Mouse (Mus musculus): ENCODE data around the gene Apaf1. TPM values are rescaled to one million over a fixed set of nuclear protein-coding genes. Genes with fewer than 3 reads are reported as not detected.

Apaf1 gene
- total and polyA plus RNA-seq, 3 experiments, result 16.0 to 27.3 (median 22.1) TPM

- no peak for DNase-seq (ENCODE audit: extremely low read depth)
Measured at GRCm38 (mm10) chr10:91052734-91053133, 29.8 kb downstream of the Apaf1 start.

DNA sequence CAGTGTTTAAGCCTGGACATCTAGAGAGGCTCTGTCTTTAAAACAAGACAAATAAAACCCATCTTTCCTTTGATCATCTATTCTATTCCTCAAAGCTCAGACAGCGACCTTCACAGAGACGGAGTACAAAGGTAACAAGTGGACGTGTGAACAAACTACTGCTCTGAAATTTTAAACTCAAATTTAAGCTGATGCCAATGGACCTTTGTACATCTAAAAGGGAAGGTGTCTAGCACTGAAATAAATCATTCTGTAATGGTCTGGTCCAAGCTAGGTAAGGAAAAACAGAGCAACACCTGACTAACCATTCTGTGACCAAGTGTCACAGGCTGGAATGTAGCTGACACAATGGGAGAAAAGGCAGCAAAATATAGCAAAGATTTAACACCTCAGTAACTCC is 31.4 kb downstream of the Apaf1 start:
- dilution Hi-C loops (cut with MboI; ENCODE audit: extremely low pct_ligation_motif_present, extremely low pct_unique_long_range_greater_than_20kb, low sequenced_read_pairs) (no loop called here), in situ Hi-C loops (cut with MboI; ENCODE audit: low pct_ligation_motif_present, low pct_unique_long_range_greater_than_20kb, low sequenced_read_pairs) (no loop called here)
- Histone ChIP-seq H3K36me3 (replicated peaks in 1 of 2; ENCODE audit: control insufficient read depth in 1 of 2, insufficient read depth in 1 of 2, low read length in 1 of 2) (peaks cover 37 to 87% of the 10 kb centered on the region in 2 experiments), H3K27me3 (replicated peaks) (no peaks in the 10 kb centered on the region), H3K27ac (ENCODE audit: insufficient read depth, low read depth) (no peak overlapping the region), H3K4me2 (ENCODE audit: insufficient read depth, low read depth, poor library complexity, severe bottlenecking) (no peak overlapping the region), H3K9ac (ENCODE audit: insufficient read depth, low read depth) (no peak overlapping the region), H3K79me2 (replicated peaks; ENCODE audit: control insufficient read depth, extremely low read depth, insufficient read depth, poor library complexity, severe bottlenecking) (no peaks in the 10 kb centered on the region), H3K4me1 (ENCODE audit: control insufficient read depth in 1 of 2, insufficient read depth in 2 of 2) (no peaks in the 10 kb centered on the region), H3K4me3 (replicated peaks in 1 of 3; ENCODE audit: low read depth in 2 of 3, low read length in 2 of 3, poor library complexity in 1 of 3) (no peak overlapping the region), H3K9me3 (replicated peaks; ENCODE audit: low read length) (no peaks in the 10 kb centered on the region)
- DNase-seq (ENCODE audit: extremely low read depth), result no peak
- TF ChIP-seq NRF1 (IDR thresholded peaks at IDR 0.05; ENCODE audit: low read depth, low read length), result no peak
- no peak for TF ChIP-seq ELF1 (IDR thresholded peaks at IDR 0.05; ENCODE audit: low read depth, low read length)
- TF ChIP-seq MXI1 (IDR thresholded peaks at IDR 0.05; ENCODE audit: low read depth, low read length), result no peak
- no peak for TF ChIP-seq USF2 (conservative IDR thresholded peaks at IDR 0.05; ENCODE audit: low read depth, low read length)
- no peak for TF ChIP-seq MEF2A (IDR thresholded peaks at IDR 0.05; ENCODE audit: borderline replicate concordance, low read depth, low read length)
- no peak for TF ChIP-seq POLR2A (IDR thresholded peaks at IDR 0.05; ENCODE audit: low read depth, low read length)
- no peak for TF ChIP-seq RAD21 (IDR thresholded peaks at IDR 0.05; ENCODE audit: low read depth, low read length)
- TF ChIP-seq USF1 (IDR thresholded peaks at IDR 0.05; ENCODE audit: low read depth, low read length), result no peak
- no peak for TF ChIP-seq CHD1 (IDR thresholded peaks at IDR 0.05; ENCODE audit: low read depth, low read length)
- no peak for TF ChIP-seq HCFC1 (IDR thresholded peaks at IDR 0.05; ENCODE audit: low read depth, low read length)
- TF ChIP-seq MAFK (IDR thresholded peaks at IDR 0.05; ENCODE audit: insufficient replicate concordance, low read length), result no peak
- no peak for TF ChIP-seq ETS1 (conservative IDR thresholded peaks at IDR 0.05; ENCODE audit: low read depth, low read length)
- no peak for TF ChIP-seq ZC3H11A (IDR thresholded peaks at IDR 0.05; ENCODE audit: low read depth, low read length)
- TF ChIP-seq JUND (conservative IDR thresholded peaks at IDR 0.05; ENCODE audit: low read depth, low read length), result no peak
- no peak for TF ChIP-seq ZNF384 (IDR thresholded peaks at IDR 0.05; ENCODE audit: low read depth, low read length)
- no peak for TF ChIP-seq CTCF (conservative IDR thresholded peaks at IDR 0.05 in 1 of 2, IDR thresholded peaks at IDR 0.05 in 1 of 2; ENCODE audit: low read depth in 2 of 2, low read length in 2 of 2)
- TF ChIP-seq POLR2AphosphoS2 (IDR thresholded peaks at IDR 0.05; ENCODE audit: low read depth, low read length), result no peak

More at GRCm38 (mm10) chr10:91052734-91053133, 29.8 kb downstream of the Apaf1 start:
- no peak overlapping the region for H3K4me3 ChIP-seq (replicated peaks in 1 of 3; ENCODE audit: low read depth in 2 of 3, low read length in 2 of 3, poor library complexity in 1 of 3)
- H3K4me2 ChIP-seq (ENCODE audit: insufficient read depth, low read depth, poor library complexity, severe bottlenecking), result no peak overlapping the region
- H3K36me3 ChIP-seq (replicated peaks in 1 of 2; ENCODE audit: control insufficient read depth in 1 of 2, insufficient read depth in 1 of 2, low read length in 1 of 2), result peaks cover 34 to 83% of the 10 kb centered on the region in 2 experiments
- TF ChIP-seq MAFK (IDR thresholded peaks at IDR 0.05; ENCODE audit: insufficient replicate concordance, low read length) (peak; percentile 88), TCF12 (IDR thresholded peaks at IDR 0.05; ENCODE audit: low read depth, low read length) (no peak), ZKSCAN1 (IDR thresholded peaks at IDR 0.05; ENCODE audit: borderline replicate concordance, low read depth, low read length) (no peak), E2F4 (IDR thresholded peaks at IDR 0.05; ENCODE audit: insufficient replicate concordance, low read depth, low read length) (no peak), ETS1 (conservative IDR thresholded peaks at IDR 0.05; ENCODE audit: low read depth, low read length) (no peak), NELFE (IDR thresholded peaks at IDR 0.05; ENCODE audit: low read depth, low read length) (no peak)
- H3K4me1 ChIP-seq (ENCODE audit: control insufficient read depth in 1 of 2, insufficient read depth in 2 of 2), result no peaks in the 10 kb centered on the region
- H3K9ac ChIP-seq (ENCODE audit: insufficient read depth, low read depth), result no peak overlapping the region
- no peaks in the 10 kb centered on the region for H3K27me3 ChIP-seq (replicated peaks)
- no peaks in the 10 kb centered on the region for H3K9me3 ChIP-seq (replicated peaks; ENCODE audit: low read length)
- H3K79me2 ChIP-seq (replicated peaks; ENCODE audit: control insufficient read depth, extremely low read depth, insufficient read depth, poor library complexity, severe bottlenecking), result no peaks in the 10 kb centered on the region
- dilution Hi-C loops (cut with MboI; ENCODE audit: extremely low pct_ligation_motif_present, extremely low pct_unique_long_range_greater_than_20kb, low sequenced_read_pairs), result no loop called here
- H3K27ac ChIP-seq (ENCODE audit: insufficient read depth, low read depth), result no peak overlapping the region
- in situ Hi-C loops (cut with MboI; ENCODE audit: low pct_ligation_motif_present, low pct_unique_long_range_greater_than_20kb, low sequenced_read_pairs), result no loop called here
